Mouse (Mus musculus): ENCODE measurements around the gene Pde1c. TPM values are rescaled to one million over a fixed set of nuclear protein-coding genes. Genes with fewer than 3 reads are reported as not detected.

Gene Pde1c
- polyA plus RNA-seq, 1 experiment from 2014 or later = 1.5 TPM

DNA sequence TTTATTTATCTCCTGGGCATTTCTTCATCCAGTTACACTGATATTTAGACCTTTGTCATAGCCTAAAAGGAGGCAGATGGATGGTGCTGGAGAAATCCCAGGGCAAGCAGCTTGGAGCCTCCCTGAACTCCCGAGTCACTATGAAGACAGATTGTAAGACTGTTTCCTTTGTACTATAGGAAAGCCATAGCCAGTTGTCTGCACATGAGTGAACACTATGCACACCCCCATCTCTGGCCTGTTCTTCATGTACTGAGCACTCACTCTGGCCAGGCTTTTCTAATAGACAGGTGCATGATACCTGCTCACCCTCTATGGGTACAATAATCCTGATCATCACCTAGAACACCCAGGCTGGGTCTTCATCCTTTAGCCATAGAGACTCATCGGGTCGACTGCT, 318.8 kb downstream of the Pde1c start:
- H3K4me1 ChIP-seq (ENCODE audit: control insufficient read depth, insufficient read depth, low read length) = no peaks in the 10 kb centered on the region
- 80% methylated on average over 3 of the region's 3 CpGs for WGBS

DNA sequence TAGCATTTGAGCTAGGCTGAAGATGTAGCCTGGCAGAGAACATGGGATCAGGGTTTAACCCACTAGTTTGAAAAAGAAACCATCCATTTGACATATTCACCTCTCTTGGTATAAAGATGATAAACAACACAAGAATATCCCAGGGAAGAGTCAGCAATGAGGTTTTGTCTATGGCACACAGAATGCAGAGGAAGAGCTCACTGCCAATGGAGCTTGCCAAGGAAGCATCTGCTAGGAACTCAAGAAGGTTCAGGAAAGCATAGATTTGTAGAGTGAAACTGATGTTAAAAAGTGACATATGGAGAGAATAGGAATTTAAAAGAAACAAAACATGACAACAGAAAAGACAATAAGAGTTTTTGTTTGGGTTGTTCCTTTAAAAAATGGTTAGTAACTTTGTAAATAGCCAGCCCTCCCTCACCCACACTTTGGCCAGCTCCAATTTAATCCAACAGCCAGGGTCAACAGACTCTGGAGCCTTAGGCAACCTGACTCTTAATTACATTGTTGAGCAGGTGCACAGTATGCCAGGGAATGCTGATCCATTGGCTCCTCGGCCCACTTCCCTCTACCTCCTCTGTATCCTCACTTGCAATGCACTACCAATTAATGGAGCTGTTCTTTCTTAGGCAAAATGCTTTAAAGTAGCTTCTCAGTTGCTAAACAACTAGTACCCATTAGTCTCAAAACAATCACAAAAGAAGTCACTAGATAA, 377.3 kb downstream of the Pde1c start:
- WGBS = 64% methylated on average over 1 of the region's 1 CpGs
- Histone ChIP-seq H3K4me2 (ENCODE audit: low read depth, low read length) (no peak overlapping the region), H3K9me3 (ENCODE audit: control insufficient read depth, low read length) (no peaks in the 10 kb centered on the region), H3K27me3 (replicated peaks; ENCODE audit: control insufficient read depth, insufficient read depth, low read length) (no peaks in the 10 kb centered on the region), H3K4me1 (ENCODE audit: control insufficient read depth, insufficient read depth, low read length) (no peaks in the 10 kb centered on the region), H3K9ac (ENCODE audit: low read depth, low read length) (no peak overlapping the region), H3K4me3 (ENCODE audit: low read length) (no peak overlapping the region), H3K36me3 (ENCODE audit: control insufficient read depth, insufficient read depth, low read length) (no peaks in the 10 kb centered on the region), H3K27ac (ENCODE audit: low read length) (no peak overlapping the region)
- ATAC-seq = no peak

More for the DNA sequence above, 318.8 kb downstream of the Pde1c start:
- no peak overlapping the region for H3K4me3 ChIP-seq (ENCODE audit: low read length)
- H3K9me3 ChIP-seq (ENCODE audit: control insufficient read depth, low read length) = no peaks in the 10 kb centered on the region
- no peaks in the 10 kb centered on the region for H3K36me3 ChIP-seq (ENCODE audit: control insufficient read depth, insufficient read depth, low read length)
- no peak overlapping the region for H3K9ac ChIP-seq (ENCODE audit: low read depth, low read length)
- no peak for ATAC-seq
- H3K4me2 ChIP-seq (ENCODE audit: low read depth, low read length) = no peak overlapping the region
- H3K27ac ChIP-seq (ENCODE audit: low read length) = no peak overlapping the region
- no peaks in the 10 kb centered on the region for H3K27me3 ChIP-seq (replicated peaks; ENCODE audit: control insufficient read depth, insufficient read depth, low read length)

GRCm38 (mm10) chr6:56176485-56176884, 392.4 kb downstream of the Pde1c start:
- H3K9me3 ChIP-seq (ENCODE audit: control insufficient read depth, low read length) = no peaks in the 10 kb centered on the region
- H3K4me2 ChIP-seq (ENCODE audit: low read depth, low read length) = no peak overlapping the region
- no peak overlapping the region for H3K4me3 ChIP-seq (ENCODE audit: low read length)
- H3K27ac ChIP-seq (ENCODE audit: low read length) = no peak overlapping the region
- H3K36me3 ChIP-seq (ENCODE audit: control insufficient read depth, insufficient read depth, low read length) = no peaks in the 10 kb centered on the region
- 88% methylated on average over 2 of the region's 2 CpGs for WGBS
- no peak overlapping the region for H3K9ac ChIP-seq (ENCODE audit: low read depth, low read length)
- no peak for ATAC-seq
- no peaks in the 10 kb centered on the region for H3K4me1 ChIP-seq (ENCODE audit: control insufficient read depth, insufficient read depth, low read length)
- H3K27me3 ChIP-seq (replicated peaks; ENCODE audit: control insufficient read depth, insufficient read depth, low read length) = no peaks in the 10 kb centered on the region

- Histone ChIP-seq H3K27me3 (replicated peaks; ENCODE audit: control insufficient read depth, insufficient read depth, low read length) (no peaks in the 10 kb centered on the region), H3K9ac (ENCODE audit: low read depth, low read length) (no peak overlapping the region), H3K27ac (ENCODE audit: low read length) (no peak overlapping the region), H3K4me3 (ENCODE audit: low read length) (no peak overlapping the region), H3K36me3 (ENCODE audit: control insufficient read depth, insufficient read depth, low read length) (no peaks in the 10 kb centered on the region), H3K9me3 (ENCODE audit: control insufficient read depth, low read length) (no peaks in the 10 kb centered on the region), H3K4me1 (ENCODE audit: control insufficient read depth, insufficient read depth, low read length) (no peaks in the 10 kb centered on the region), H3K4me2 (ENCODE audit: low read depth, low read length) (no peak overlapping the region)
- ATAC-seq = no peak
- 79% methylated on average over 2 of the region's 2 CpGs for WGBS
Measured at GRCm38 (mm10) chr6:56172172-56172571, 396.7 kb downstream of the Pde1c start.

- Histone ChIP-seq H3K36me3 (ENCODE audit: control insufficient read depth, insufficient read depth, low read length) (no peaks in the 10 kb centered on the region), H3K9me3 (ENCODE audit: control insufficient read depth, low read length) (no peaks in the 10 kb centered on the region), H3K27me3 (replicated peaks; ENCODE audit: control insufficient read depth, insufficient read depth, low read length) (no peaks in the 10 kb centered on the region), H3K9ac (ENCODE audit: low read depth, low read length) (no peak overlapping the region), H3K4me2 (ENCODE audit: low read depth, low read length) (no peak overlapping the region), H3K27ac (ENCODE audit: low read length) (no peak overlapping the region), H3K4me1 (ENCODE audit: control insufficient read depth, insufficient read depth, low read length) (no peaks in the 10 kb centered on the region), H3K4me3 (ENCODE audit: low read length) (no peak overlapping the region)
- no peak for ATAC-seq
- WGBS = 71% methylated on average over 2 of the region's 2 CpGs
Measured at GRCm38 (mm10) chr6:56168736-56169135, 400.2 kb downstream of the Pde1c start.

DNA sequence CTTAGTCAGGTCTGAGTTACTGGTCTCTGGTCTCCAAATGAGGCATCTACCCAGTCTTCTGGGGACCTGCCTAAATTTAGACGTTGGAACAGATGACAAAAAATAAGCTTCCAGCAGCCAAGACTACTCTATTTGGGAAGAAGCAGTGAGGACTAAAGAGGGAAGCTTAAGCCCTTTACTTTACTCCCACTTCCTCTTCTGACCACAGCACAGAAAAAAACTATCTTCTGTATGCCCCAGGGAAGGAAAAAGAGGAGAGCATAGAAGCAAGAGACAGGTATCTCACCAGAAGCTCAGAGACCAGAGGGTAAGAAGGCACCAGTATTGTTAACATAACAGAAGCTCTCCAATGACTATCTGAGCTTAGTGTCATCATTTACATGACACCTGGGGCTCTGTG, 410.7 kb downstream of the Pde1c start:
- no peak for ATAC-seq
- 74% methylated on average over 1 of the region's 1 CpGs for WGBS
- no peaks in the 10 kb centered on the region for H3K9me3 ChIP-seq (ENCODE audit: control insufficient read depth, low read length)

GRCm38 (mm10) chr6:56156836-56157235, 412.1 kb downstream of the Pde1c start:
- H3K4me3 ChIP-seq (ENCODE audit: low read length) = no peak overlapping the region
- 90% methylated on average over 3 of the region's 3 CpGs for WGBS
- H3K4me2 ChIP-seq (ENCODE audit: low read depth, low read length) = no peak overlapping the region
- H3K36me3 ChIP-seq (ENCODE audit: control insufficient read depth, insufficient read depth, low read length) = no peaks in the 10 kb centered on the region
- H3K4me1 ChIP-seq (ENCODE audit: control insufficient read depth, insufficient read depth, low read length) = no peaks in the 10 kb centered on the region
- no peaks in the 10 kb centered on the region for H3K9me3 ChIP-seq (ENCODE audit: control insufficient read depth, low read length)
- no peak overlapping the region for H3K9ac ChIP-seq (ENCODE audit: low read depth, low read length)
- ATAC-seq = no peak
- no peaks in the 10 kb centered on the region for H3K27me3 ChIP-seq (replicated peaks; ENCODE audit: control insufficient read depth, insufficient read depth, low read length)
- H3K27ac ChIP-seq (ENCODE audit: low read length) = no peak overlapping the region

More for the DNA sequence above, 410.7 kb downstream of the Pde1c start:
- H3K4me1 ChIP-seq (ENCODE audit: control insufficient read depth, insufficient read depth, low read length) = no peaks in the 10 kb centered on the region
- no peak overlapping the region for H3K27ac ChIP-seq (ENCODE audit: low read length)
- no peaks in the 10 kb centered on the region for H3K27me3 ChIP-seq (replicated peaks; ENCODE audit: control insufficient read depth, insufficient read depth, low read length)
- no peak overlapping the region for H3K4me3 ChIP-seq (ENCODE audit: low read length)
- no peak overlapping the region for H3K4me2 ChIP-seq (ENCODE audit: low read depth, low read length)
- no peak overlapping the region for H3K9ac ChIP-seq (ENCODE audit: low read depth, low read length)
- no peaks in the 10 kb centered on the region for H3K36me3 ChIP-seq (ENCODE audit: control insufficient read depth, insufficient read depth, low read length)

GRCm38 (mm10) chr6:56130493-56131159, 438.3 kb downstream of the Pde1c start:
- no peak for ATAC-seq
- Histone ChIP-seq H3K4me3 (ENCODE audit: low read length) (no peak overlapping the region), H3K36me3 (ENCODE audit: control insufficient read depth, insufficient read depth, low read length) (no peaks in the 10 kb centered on the region), H3K27me3 (replicated peaks; ENCODE audit: control insufficient read depth, insufficient read depth, low read length) (no peaks in the 10 kb centered on the region), H3K9me3 (ENCODE audit: control insufficient read depth, low read length) (no peaks in the 10 kb centered on the region), H3K4me1 (ENCODE audit: control insufficient read depth, insufficient read depth, low read length) (no peaks in the 10 kb centered on the region), H3K27ac (ENCODE audit: low read length) (no peak overlapping the region), H3K9ac (ENCODE audit: low read depth, low read length) (no peak overlapping the region), H3K4me2 (ENCODE audit: low read depth, low read length) (no peak overlapping the region)
- 60% methylated on average over 3 of the region's 3 CpGs for WGBS

- no peak for ATAC-seq
- H3K36me3 ChIP-seq (ENCODE audit: control insufficient read depth, insufficient read depth, low read length) = no peaks in the 10 kb centered on the region
- WGBS = 48% methylated on average over 2 of the region's 2 CpGs
Measured at GRCm38 (mm10) chr6:56099520-56100101, 469.3 kb downstream of the Pde1c start.

More at GRCm38 (mm10) chr6:56099520-56100101, 469.3 kb downstream of the Pde1c start:
- no peaks in the 10 kb centered on the region for H3K4me1 ChIP-seq (ENCODE audit: control insufficient read depth, insufficient read depth, low read length)
- no peak overlapping the region for H3K27ac ChIP-seq (ENCODE audit: low read length)
- H3K9ac ChIP-seq (ENCODE audit: low read depth, low read length) = no peak overlapping the region
- no peaks in the 10 kb centered on the region for H3K27me3 ChIP-seq (replicated peaks; ENCODE audit: control insufficient read depth, insufficient read depth, low read length)
- H3K4me3 ChIP-seq (ENCODE audit: low read length) = no peak overlapping the region
- H3K9me3 ChIP-seq (ENCODE audit: control insufficient read depth, low read length) = no peaks in the 10 kb centered on the region
- H3K4me2 ChIP-seq (ENCODE audit: low read depth, low read length) = no peak overlapping the region

Data from intestine, embryonic 16.5 days (tissue).